Mouse (Mus musculus): Measurements from ENCODE around the gene Cyp4f13.

GRCm38 (mm10) chr17:32943661-32944060 lies 3.5 kb downstream of the Cyp4f13 start:
- no peak for TF ChIP-seq CHD2 (IDR thresholded peaks at IDR 0.05; ENCODE audit: low read depth, low read length)
- TF ChIP-seq MAFK (IDR thresholded peaks at IDR 0.05; ENCODE audit: insufficient read depth, low read depth, low read length), result no peak
- no peak for TF ChIP-seq HCFC1 (IDR thresholded peaks at IDR 0.05; ENCODE audit: borderline replicate concordance, insufficient read depth, low read length)

Measured in ES-E14 (cell line).